Comparison of ENCODE assay signal across 16 mouse cellular contexts in genomic region chr16:97952371-97952770, GRCm38 (mm10).
"Had no signal": no experiment of that assay in that cellular context is flagged by ENCODE, and none has a peak within 500 bp of the region (broad histone marks: within the 10 kb centered on the region; RNA-seq: fewer than 3 reads in every experiment).

No protein-coding gene starts in this region.

- H3K9ac ChIP-seq: lung, embryonic 15.5 days; midbrain, embryonic 13.5 days had no signal

- ATAC-seq: intestine, embryonic 16.5 days; midbrain, embryonic 13.5 days; midbrain, embryonic 16.5 days had no signal

- H3K9me3 ChIP-seq: lung, embryonic 15.5 days; megakaryocyte, embryonic 14.5 days; midbrain, embryonic 10.5 days; midbrain, embryonic 13.5 days had no signal

- H3K27ac ChIP-seq: lung, embryonic 15.5 days; midbrain, embryonic 10.5 days; midbrain, embryonic 13.5 days had no signal

- H3K4me3 ChIP-seq: lung, embryonic 15.5 days; megakaryocyte, embryonic 14.5 days; midbrain, embryonic 10.5 days; midbrain, embryonic 13.5 days had no signal

- H3K4me2 ChIP-seq: lung, embryonic 15.5 days; midbrain, embryonic 13.5 days had no signal

- H3K4me1 ChIP-seq: lung, embryonic 15.5 days; midbrain, embryonic 10.5 days; midbrain, embryonic 13.5 days had no signal

- DNase-seq: kidney, adult 18-20 months; kidney, adult 9 months; kidney, postnatal 14 days; kidney, postnatal 4 days; layer of hippocampus, adult 9-11 months; lung, adult 18-20 months; lung, postnatal 10 days; lung, postnatal 36 days; thymus, adult 18-20 months; thymus, postnatal 36 days had no signal

- H3K27me3 ChIP-seq: lung, embryonic 15.5 days; megakaryocyte, embryonic 14.5 days; midbrain, embryonic 13.5 days had no signal
